In the genomic region with DNA sequence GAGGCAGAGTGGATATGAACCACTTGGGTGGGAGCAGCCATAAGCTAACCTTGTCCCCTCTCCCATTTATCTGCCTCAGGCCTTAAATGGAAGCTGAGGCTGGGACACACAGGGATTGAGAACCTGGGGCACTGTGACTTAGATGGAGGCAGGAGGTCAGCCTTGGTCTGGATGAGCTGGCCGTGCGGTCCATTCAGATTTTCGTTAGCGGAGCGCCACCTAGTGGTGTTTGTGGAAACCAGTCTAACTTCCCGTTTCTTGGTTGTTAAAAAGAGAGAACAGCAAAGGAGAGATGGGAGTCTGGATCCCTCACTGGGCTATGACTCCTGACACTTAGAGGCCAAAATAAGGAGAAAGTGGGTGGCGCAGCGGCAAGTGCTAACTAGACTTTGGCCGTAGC, we compare ENCODE assay signal across 8 mouse cellular contexts. TPM values are rescaled to one million over a fixed set of nuclear protein-coding genes. Genes with fewer than 3 reads are reported as not detected.
DNase-seq lines count a peak whose midpoint lies in the region; ATAC-seq and TF ChIP-seq lines count a peak whose summit lies in the region.

No protein-coding gene starts in this region.

- TF ChIP-seq CTCF in ES-Bruce4 (IDR thresholded peaks at IDR 0.05; ENCODE audit: low read depth, low read length) = peak; percentile 87
- TF ChIP-seq CTCF in small intestine, adult 2 months (IDR thresholded peaks at IDR 0.05; ENCODE audit: extremely low read depth, insufficient read length, insufficient replicate concordance, low read depth, low read length) = peak; percentile 90; the same call in 1 of the 2 replicates

- 4% methylated on average over 9 of the region's 9 CpGs for WGBS in heart, embryonic 10.5 days
- WGBS in small intestine, adult 2 months = 3% methylated on average over 9 of the region's 9 CpGs

- no peaks in the 10 kb centered on the region for H3K4me1 ChIP-seq in ES-Bruce4 (ENCODE audit: control insufficient read depth, insufficient read depth, low read length)
- no peaks in the 10 kb centered on the region for H3K4me1 ChIP-seq in heart, embryonic 10.5 days
- H3K4me1 ChIP-seq in small intestine, adult 2 months (ENCODE audit: control insufficient read depth, insufficient read depth, insufficient read length, low read length) = no peaks in the 10 kb centered on the region

- no peaks in the 10 kb centered on the region for H3K27me3 ChIP-seq in ES-Bruce4 (ENCODE audit: control insufficient read depth, insufficient read depth, low read length, poor library complexity, severe bottlenecking)
- peaks cover 14% of the 10 kb centered on the region; the same call in 1 of the 2 replicates for H3K27me3 ChIP-seq in heart, embryonic 10.5 days (ENCODE audit: insufficient read depth, poor library complexity, severe bottlenecking)
- H3K27me3 ChIP-seq in small intestine, adult 2 months (ENCODE audit: control insufficient read depth, insufficient read depth, low read length) = no peaks in the 10 kb centered on the region

- DNase-seq in ZHBTc4 (ENCODE audit: low read depth, low spot score) = peak; percentile 72
- DNase-seq in heart, embryonic 10.5 days (ENCODE audit: low spot score) = peak; percentile 90
- peak; percentile 63 to 64 for DNase-seq in layer of hippocampus, postnatal 14 days (ENCODE audit: low spot score in 2 of 2)

- no peak overlapping the region for H3K4me3 ChIP-seq in ES-Bruce4 (ENCODE audit: low read depth, low read length)
- no peak overlapping the region for H3K4me3 ChIP-seq in heart, embryonic 10.5 days
- H3K4me3 ChIP-seq in small intestine, adult 2 months (ENCODE audit: low read depth, low read length) = no peak overlapping the region

- TF ChIP-seq EP300 in ES-Bruce4 (IDR thresholded peaks at IDR 0.05; ENCODE audit: insufficient read depth, low read depth, low read length) = no peak

- TF ChIP-seq POLR2A in ES-Bruce4 (IDR thresholded peaks at IDR 0.05; ENCODE audit: insufficient read depth, low read length) = no peak
- no peak for TF ChIP-seq POLR2A in small intestine, adult 2 months (IDR thresholded peaks at IDR 0.05; ENCODE audit: low read depth, low read length)

- peak; percentile 69 for ATAC-seq in common myeloid progenitor, adult 5-6 weeks (replicated peaks; ENCODE audit: low read depth, poor library complexity, severe bottlenecking)
- ATAC-seq in megakaryocyte, adult 5-6 weeks (ENCODE audit: poor library complexity, severe bottlenecking) = peak; percentile 93
- ATAC-seq in activated CD4-positive, CD25-positive, alpha-beta regulatory T cell, adult 4 months = no peak

- no peak overlapping the region for H3K27ac ChIP-seq in ES-Bruce4 (ENCODE audit: insufficient read depth, low read length)
- no peak overlapping the region for H3K27ac ChIP-seq in heart, embryonic 10.5 days
- H3K27ac ChIP-seq in small intestine, adult 2 months (ENCODE audit: insufficient read depth, low read depth, low read length) = no peak overlapping the region

- H3K9ac ChIP-seq in ES-Bruce4 (ENCODE audit: low read depth, poor library complexity, severe bottlenecking) = no peak overlapping the region

- no peaks in the 10 kb centered on the region for H3K36me3 ChIP-seq in ES-Bruce4 (ENCODE audit: control insufficient read depth, insufficient read depth, low read length, poor library complexity, severe bottlenecking)
- H3K36me3 ChIP-seq in heart, embryonic 10.5 days = no peaks in the 10 kb centered on the region
- no peaks in the 10 kb centered on the region for H3K36me3 ChIP-seq in small intestine, adult 2 months (ENCODE audit: control insufficient read depth, insufficient read depth, low read length)

- no peaks in the 10 kb centered on the region for H3K9me3 ChIP-seq in ES-Bruce4 (replicated peaks; ENCODE audit: control insufficient read depth, insufficient read depth, low read length, poor library complexity, severe bottlenecking)
- H3K9me3 ChIP-seq in heart, embryonic 10.5 days = no peaks in the 10 kb centered on the region

RNA-seq across cellular contexts. Expression of a gene that starts 28.4 kb away (rescaled TPM):
- not detected in 2 replicates for polyA plus RNA-seq in ES-Bruce4 (2011; ENCODE audit: insufficient read depth, insufficient read length, low read depth, missing spikeins)
- total RNA-seq in common myeloid progenitor, adult 5-6 weeks (2017) = 1.1 TPM in 1 of 2 replicates, not detected in the other
- polyA plus RNA-seq in heart, embryonic 10.5 days (2016; fragmentation: Nextera tagmentation; extraction: Ambion mirVana) = not detected in 2 replicates
- not detected for total RNA-seq in layer of hippocampus, postnatal 14 days (2021)
- total RNA-seq in megakaryocyte, adult 5-6 weeks (2015) = not detected in 2 replicates
- total RNA-seq in megakaryocyte, adult 5-6 weeks (2017) = not detected in 2 replicates
- not detected in 2 replicates for polyA plus RNA-seq in small intestine, adult 2 months (2012; rRNA removed)
- polyA plus RNA-seq in activated CD4-positive, CD25-positive, alpha-beta regulatory T cell, adult 4 months (2017; shearing (Covaris generic)) = 1 to 10 TPM in 1 of 2 experiments, not detected in 1; 2.0 TPM
